Mouse (Mus musculus): Measurements from ENCODE around the gene Nox3.

GRCm38 (mm10) chr17:3665321-3665720, 30.7 kb downstream of the Nox3 start:
- TF ChIP-seq POLR2A (IDR thresholded peaks at IDR 0.05; ENCODE audit: low read depth, low read length) (no peak), CTCF (IDR thresholded peaks at IDR 0.05; ENCODE audit: extremely low read depth, insufficient read length, insufficient replicate concordance, low read depth, low read length) (no peak)

All from small intestine, adult 2 months (tissue).